Mouse (Mus musculus) right cerebral cortex, postnatal 14 days (tissue): ENCODE measurements around the gene Tprg.
A peak's percentile ranks its signal among the peaks of the same experiment; 100 is the strongest.

Source experiments
- DNase-seq: peaks from one replicate; pipeline ENCODE4 v3.0.0; 2022

Tprg gene

DNA sequence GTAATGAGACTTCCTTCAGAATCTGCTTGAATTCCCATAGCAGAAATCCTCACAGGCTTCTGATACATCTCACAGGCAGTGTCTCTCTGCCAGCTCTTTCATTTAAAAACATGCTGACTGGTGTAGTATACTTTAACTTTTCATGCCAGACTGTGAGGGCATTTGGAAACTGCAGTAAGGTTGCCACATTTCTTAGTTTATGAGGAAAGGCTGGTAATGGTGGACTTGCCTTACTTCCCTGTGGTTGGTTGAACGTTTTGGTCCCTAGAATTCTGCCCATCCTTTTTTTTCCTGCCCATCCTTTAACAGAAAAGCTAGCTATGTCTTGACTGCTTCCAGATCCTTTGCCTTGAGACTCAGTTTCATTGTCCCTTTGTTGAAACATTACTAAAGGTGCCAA is 138.8 kb downstream of the Tprg start:
- DNase-seq = no peak

DNA sequence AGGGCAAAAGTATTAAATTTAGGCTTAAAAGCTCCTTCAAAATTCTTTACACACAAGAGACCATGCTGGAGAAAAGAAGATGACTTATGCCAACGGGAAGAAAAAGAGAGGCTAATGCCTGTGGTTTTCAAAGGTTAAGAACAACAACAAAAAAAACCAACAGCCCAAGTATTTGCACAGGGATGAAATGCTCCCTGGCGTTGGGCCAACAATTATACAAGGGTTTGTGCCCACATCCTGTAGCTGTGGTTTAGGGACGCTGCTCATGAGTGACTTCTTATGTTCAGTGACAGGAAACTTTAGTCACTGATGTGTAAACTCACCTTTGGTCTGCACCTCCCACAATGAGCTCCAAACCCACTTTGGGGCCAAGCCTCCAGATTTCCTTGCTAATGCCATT is 139.6 kb downstream of the Tprg start:
- DNase-seq = no peak

DNA sequence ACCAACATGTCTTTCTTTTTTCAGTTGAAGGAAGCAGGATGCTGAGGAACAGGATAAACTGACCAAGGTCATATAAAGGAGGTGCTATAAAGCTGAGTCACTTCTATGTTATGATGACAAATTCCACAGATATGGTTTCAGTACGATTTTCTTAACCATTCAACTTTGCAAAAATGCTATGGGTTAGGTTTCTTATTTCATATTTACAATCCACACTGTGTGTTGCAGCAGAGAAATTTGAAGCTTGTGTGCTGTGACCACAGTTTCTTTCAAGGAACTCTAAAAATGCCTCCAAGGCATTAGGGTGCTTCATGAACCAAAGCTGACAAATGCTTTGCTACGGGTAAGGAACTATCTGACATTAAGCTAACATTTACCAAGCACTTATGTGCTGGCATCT is 153.4 kb downstream of the Tprg start:
- no peak for DNase-seq

DNA sequence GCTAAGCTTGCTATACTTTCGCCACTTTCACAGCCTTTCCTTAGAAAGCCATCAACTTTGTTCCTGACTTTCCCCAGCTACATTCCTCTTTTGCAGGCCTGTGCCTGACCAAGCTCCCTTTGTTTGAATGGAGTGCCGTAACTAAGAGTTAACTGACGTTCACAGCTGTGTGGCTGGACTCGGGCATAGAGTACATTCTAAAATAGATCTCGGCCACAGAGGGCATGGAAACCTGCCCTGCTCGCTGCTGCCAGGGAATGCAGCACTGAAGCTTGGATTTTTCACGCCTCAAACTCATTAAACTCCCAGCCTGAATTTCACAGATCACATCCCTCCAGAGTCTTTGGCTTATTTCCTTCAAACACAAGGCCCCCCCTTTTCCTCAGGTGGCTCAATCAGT is 159.0 kb downstream of the Tprg start:
- no peak for DNase-seq

DNA sequence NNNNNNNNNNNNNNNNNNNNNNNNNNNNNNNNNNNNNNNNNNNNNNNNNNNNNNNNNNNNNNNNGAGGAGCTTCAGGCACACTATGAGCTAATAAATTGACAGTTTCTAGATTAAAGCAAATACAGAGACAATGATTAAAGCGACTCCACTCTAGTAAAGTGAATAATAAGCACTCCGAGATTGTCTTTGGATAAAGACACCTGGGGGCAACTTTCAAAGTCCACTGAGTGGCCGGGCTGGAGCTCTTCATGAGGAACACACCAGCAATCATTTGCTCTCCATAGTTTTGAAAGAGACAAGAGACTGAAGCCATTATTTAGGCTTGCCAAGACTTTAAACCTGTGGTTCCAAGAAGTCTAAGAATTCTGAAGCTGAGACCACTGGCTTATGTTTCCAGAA is 164.9 kb downstream of the Tprg start:
- DNase-seq = no peak

DNA sequence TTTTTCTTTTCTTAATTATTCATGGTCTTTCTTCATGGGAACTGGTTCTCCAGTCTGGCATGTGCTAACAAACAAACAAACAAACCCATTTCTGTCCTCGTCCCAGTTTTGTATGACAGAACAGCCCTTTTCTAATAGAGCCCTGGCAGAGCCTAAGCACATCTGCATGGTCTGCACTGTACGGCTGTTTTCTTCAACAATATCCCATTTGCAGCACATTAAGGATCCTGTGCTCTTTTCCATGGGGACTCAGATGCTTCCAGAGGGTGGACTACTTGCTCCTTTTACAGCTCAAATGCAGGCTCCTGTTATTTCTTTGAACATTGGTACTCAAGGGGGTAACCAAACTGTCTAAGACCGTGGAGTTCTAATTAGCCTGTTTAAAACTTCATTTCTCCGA is 178.1 kb downstream of the Tprg start:
- DNase-seq = no peak

DNA sequence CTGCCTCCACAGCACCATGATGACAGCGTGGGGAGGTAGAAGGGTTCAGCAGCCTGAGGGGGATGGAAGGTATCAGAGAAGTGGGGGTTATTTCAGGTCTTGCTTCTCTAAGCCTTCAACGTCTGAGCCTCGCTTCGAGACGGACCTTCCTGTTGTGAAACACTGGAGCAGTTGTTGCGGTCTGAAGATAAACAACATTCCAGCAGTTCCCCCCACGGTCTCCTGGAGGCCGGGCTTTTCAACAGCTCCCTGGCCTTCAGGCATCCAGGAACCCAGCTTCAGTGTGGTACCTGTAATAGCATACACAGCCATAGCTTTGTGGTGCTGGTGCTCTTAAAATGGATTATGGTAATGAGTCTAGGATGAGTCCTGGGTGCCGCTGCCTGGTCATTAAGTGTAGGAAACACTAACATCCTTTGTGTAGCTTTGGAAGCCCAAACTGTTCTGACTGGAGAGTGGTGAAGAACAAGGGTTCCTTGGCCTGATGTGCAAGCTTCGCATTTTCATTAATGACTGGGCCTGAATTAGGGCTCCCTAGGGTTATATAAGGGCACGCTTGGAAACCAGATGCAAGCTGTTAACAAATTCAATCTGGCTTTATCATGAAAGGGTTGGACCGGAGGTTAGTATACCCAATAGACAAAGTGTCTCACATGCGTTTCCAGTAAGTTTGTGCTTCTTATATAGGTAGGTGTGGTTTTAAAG is 179.0 kb downstream of the Tprg start:
- peak; percentile 13 for DNase-seq

DNA sequence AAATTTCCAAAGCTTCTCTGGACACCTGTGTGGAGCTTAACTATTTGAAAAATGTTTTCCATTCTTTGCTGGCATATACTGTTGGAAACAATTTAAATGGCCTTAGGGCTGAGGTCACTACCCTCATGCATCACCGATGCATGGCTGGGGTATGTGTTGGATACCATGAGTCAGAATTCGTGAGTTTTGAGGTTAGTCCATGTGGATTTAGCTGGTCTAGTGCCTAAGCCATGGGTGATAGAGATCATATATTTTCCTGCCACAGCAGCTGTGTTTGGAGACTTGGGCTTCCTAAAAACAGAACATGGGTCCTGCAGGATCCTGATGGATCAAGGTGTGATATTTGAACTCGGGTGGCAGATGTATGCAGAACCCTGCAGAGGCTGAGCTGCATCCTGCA is 181.4 kb downstream of the Tprg start:
- no peak for DNase-seq

DNA sequence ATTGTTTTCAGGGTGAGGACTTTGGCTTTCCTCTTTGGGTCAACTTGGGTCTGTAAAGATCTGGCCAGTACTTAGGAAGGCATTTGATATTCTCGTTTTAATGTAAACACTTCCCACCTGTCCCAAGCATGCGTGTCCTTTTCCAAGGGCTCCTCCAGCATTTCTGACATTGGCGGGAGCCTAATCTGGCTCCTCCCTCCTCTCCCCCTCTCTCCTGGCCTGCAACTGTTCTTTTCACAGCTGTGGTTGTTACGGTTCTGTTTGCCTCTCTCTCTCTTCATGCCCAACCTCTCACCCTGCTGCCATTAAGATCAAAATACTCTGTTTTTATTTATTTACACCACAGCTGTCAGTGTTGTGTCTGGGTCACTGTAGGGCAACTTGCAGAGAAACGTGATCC is 182.0 kb downstream of the Tprg start:
- no peak for DNase-seq
